Mouse (Mus musculus) monocyte, adult 2 months (primary cell): ENCODE measurements at regions not wholly inside any gene's neighbourhood (a gene's known extent, or its start where the extent isn't known, plus 50 kb on each side); places are given as distances from the start of the nearest gene placed in this dataset.

Experiments used
- DNase-seq, 2 experiments: peaks; one replicate each; pipeline ENCODE4 v3.0.0; 2022; ENCODE audit warnings: low spot score in 2 of 2, low read depth in 1 of 2

GRCm38 (mm10) chr9:46392641-46393321 is 73.0 kb upstream of the 4931429L15Rik start:
- no peak for DNase-seq

- no peak for DNase-seq
Measured at GRCm38 (mm10) chr9:46389741-46390140, 70.0 kb upstream of the 4931429L15Rik start.

GRCm38 (mm10) chr9:46388677-46389676 is 69.2 kb upstream of the 4931429L15Rik start:
- no peak for DNase-seq

GRCm38 (mm10) chr9:46386333-46386732 is 66.5 kb upstream of the 4931429L15Rik start:
- DNase-seq: no peak

GRCm38 (mm10) chr9:46381342-46381741 is 61.6 kb upstream of the 4931429L15Rik start:
- DNase-seq: no peak

GRCm38 (mm10) chr9:46379453-46379852 is 59.7 kb upstream of the 4931429L15Rik start:
- no peak for DNase-seq

GRCm38 (mm10) chr9:46378339-46378738 is 58.6 kb upstream of the 4931429L15Rik start:
- no peak for DNase-seq
